Mouse (Mus musculus): ENCODE measurements around the gene Spsb1. TPM values are rescaled to one million over a fixed set of nuclear protein-coding genes. Genes with fewer than 3 reads are reported as not detected.

The Spsb1 gene
- total and polyA plus RNA-seq, 3 experiments: 0.04 to 0.19 (median 0.07) TPM

DNA sequence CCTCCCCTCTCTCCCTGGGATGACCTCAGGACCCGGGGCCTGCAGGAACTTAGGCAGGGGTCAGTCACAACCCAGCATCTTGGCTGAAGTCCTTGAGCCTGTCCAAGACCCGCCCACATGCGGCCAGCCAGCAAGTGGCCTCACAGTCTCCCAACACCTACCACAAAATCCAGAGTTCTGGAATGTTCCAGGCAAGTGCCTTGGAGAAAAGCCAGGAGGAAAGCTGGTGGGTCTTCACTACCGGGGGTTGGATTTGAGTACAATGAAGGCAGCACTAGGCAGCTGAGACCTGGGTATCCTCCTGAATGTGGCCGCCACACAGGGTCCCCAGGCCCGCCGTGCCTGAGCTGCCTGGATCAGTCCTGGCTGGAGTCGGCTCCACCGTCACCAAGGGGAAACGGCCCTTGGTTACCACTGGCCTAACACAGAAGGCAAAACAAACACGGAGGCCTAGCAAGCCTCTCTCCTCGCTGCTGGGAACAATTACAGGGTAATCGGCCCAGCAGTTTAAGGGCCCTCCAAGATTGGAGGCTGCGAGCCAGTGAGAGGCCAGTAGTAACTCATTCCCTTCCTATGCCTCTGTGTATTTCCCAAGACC is 32.6 kb downstream of the Spsb1 start:
- Histone ChIP-seq H3K79me2 (replicated peaks; ENCODE audit: control insufficient read depth, extremely low read depth, insufficient read depth, poor library complexity, severe bottlenecking) (no peaks in the 10 kb centered on the region), H3K27me3 (replicated peaks) (peaks cover 23% of the 10 kb centered on the region), H3K9ac (ENCODE audit: insufficient read depth, low read depth) (no peak overlapping the region), H3K36me3 (replicated peaks in 1 of 2; ENCODE audit: control insufficient read depth in 1 of 2, insufficient read depth in 1 of 2, low read length in 1 of 2) (no peaks in the 10 kb centered on the region), H3K27ac (ENCODE audit: insufficient read depth, low read depth) (no peak overlapping the region), H3K4me2 (ENCODE audit: insufficient read depth, low read depth, poor library complexity, severe bottlenecking) (no peak overlapping the region), H3K4me1 (ENCODE audit: control insufficient read depth in 1 of 2, insufficient read depth in 2 of 2) (peaks cover 0 to 10% of the 10 kb centered on the region in 2 experiments; a peak in 2 of 4 replicates), H3K9me3 (replicated peaks; ENCODE audit: low read length) (peaks cover 5% of the 10 kb centered on the region), H3K4me3 (replicated peaks in 1 of 3; ENCODE audit: low read depth in 2 of 3, low read length in 2 of 3, poor library complexity in 1 of 3) (no peak overlapping the region)
- TF ChIP-seq RCOR1 (conservative IDR thresholded peaks at IDR 0.05; ENCODE audit: low read depth, low read length) (no peak), BHLHE40 (IDR thresholded peaks at IDR 0.05; ENCODE audit: low read depth, low read length) (no peak), HCFC1 (IDR thresholded peaks at IDR 0.05; ENCODE audit: low read depth, low read length) (no peak), POLR2AphosphoS2 (IDR thresholded peaks at IDR 0.05; ENCODE audit: low read depth, low read length) (no peak), KAT2A (IDR thresholded peaks at IDR 0.05; ENCODE audit: insufficient replicate concordance, low read length) (no peak), CHD2 (IDR thresholded peaks at IDR 0.05; ENCODE audit: low read length) (no peak), USF1 (IDR thresholded peaks at IDR 0.05; ENCODE audit: low read depth, low read length) (no peak), CTCF (conservative IDR thresholded peaks at IDR 0.05 in 1 of 2, IDR thresholded peaks at IDR 0.05 in 1 of 2; ENCODE audit: low read depth in 2 of 2, low read length in 2 of 2) (no peak), SIN3A (IDR thresholded peaks at IDR 0.05; ENCODE audit: low read length) (no peak)
- DNase-seq (ENCODE audit: extremely low read depth): no peak
- in situ Hi-C loops (cut with MboI; ENCODE audit: low pct_ligation_motif_present, low pct_unique_long_range_greater_than_20kb, low sequenced_read_pairs): no loop called here
- dilution Hi-C loops (cut with MboI; ENCODE audit: extremely low pct_ligation_motif_present, extremely low pct_unique_long_range_greater_than_20kb, low sequenced_read_pairs): no loop called here

DNA sequence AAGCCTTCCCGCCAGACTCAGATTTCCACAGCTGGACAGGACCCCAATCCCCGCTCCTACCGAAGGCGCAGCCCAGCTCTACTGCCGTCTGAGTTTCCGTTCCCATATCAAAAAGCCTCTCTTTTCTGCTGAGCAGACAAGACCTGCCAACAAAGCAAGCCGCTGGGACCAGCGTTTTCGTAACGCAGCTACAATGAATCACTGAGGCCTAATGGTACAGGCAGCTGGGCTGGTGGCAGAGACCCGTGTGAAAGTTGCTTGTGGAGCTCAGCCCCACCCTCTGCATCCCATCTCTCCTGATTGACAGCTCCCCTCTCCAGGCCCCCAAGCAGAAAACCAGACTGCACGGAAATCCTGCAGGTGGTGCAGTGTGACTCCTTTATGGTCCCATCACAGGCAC is 34.0 kb downstream of the Spsb1 start:
- TF ChIP-seq POLR2A (IDR thresholded peaks at IDR 0.05; ENCODE audit: low read depth, low read length) (no peak), NRF1 (IDR thresholded peaks at IDR 0.05; ENCODE audit: low read depth, low read length) (no peak), ZC3H11A (IDR thresholded peaks at IDR 0.05; ENCODE audit: low read depth, low read length) (no peak), USF2 (conservative IDR thresholded peaks at IDR 0.05; ENCODE audit: low read depth, low read length) (no peak), JUND (conservative IDR thresholded peaks at IDR 0.05; ENCODE audit: low read depth, low read length) (no peak), SMC3 (IDR thresholded peaks at IDR 0.05; ENCODE audit: low read depth, low read length) (no peak), MAX (IDR thresholded peaks at IDR 0.05; ENCODE audit: low read length) (no peak), EP300 (IDR thresholded peaks at IDR 0.05; ENCODE audit: low read length) (no peak), ETS1 (conservative IDR thresholded peaks at IDR 0.05; ENCODE audit: low read depth, low read length) (no peak), IRF4 (IDR thresholded peaks at IDR 0.05; ENCODE audit: low read depth, low read length) (no peak)
- H3K27me3 ChIP-seq (replicated peaks): peaks cover 16% of the 10 kb centered on the region
- no peak overlapping the region for H3K9ac ChIP-seq (ENCODE audit: insufficient read depth, low read depth)
- H3K36me3 ChIP-seq (replicated peaks in 1 of 2; ENCODE audit: control insufficient read depth in 1 of 2, insufficient read depth in 1 of 2, low read length in 1 of 2): no peaks in the 10 kb centered on the region
- peaks cover 5% of the 10 kb centered on the region for H3K9me3 ChIP-seq (replicated peaks; ENCODE audit: low read length)
- dilution Hi-C loops (cut with MboI; ENCODE audit: extremely low pct_ligation_motif_present, extremely low pct_unique_long_range_greater_than_20kb, low sequenced_read_pairs) (no loop called here), in situ Hi-C loops (cut with MboI; ENCODE audit: low pct_ligation_motif_present, low pct_unique_long_range_greater_than_20kb, low sequenced_read_pairs) (no loop called here)
- H3K4me1 ChIP-seq (ENCODE audit: control insufficient read depth in 1 of 2, insufficient read depth in 2 of 2): peaks cover 0 to 19% of the 10 kb centered on the region in 2 experiments; a peak in 2 of 4 replicates
- no peak overlapping the region for H3K4me3 ChIP-seq (replicated peaks in 1 of 3; ENCODE audit: low read depth in 2 of 3, low read length in 2 of 3, poor library complexity in 1 of 3)
- no peak overlapping the region for H3K4me2 ChIP-seq (ENCODE audit: insufficient read depth, low read depth, poor library complexity, severe bottlenecking)
- H3K27ac ChIP-seq (ENCODE audit: insufficient read depth, low read depth): no peak overlapping the region
- no peak for DNase-seq (ENCODE audit: extremely low read depth)
- no peaks in the 10 kb centered on the region for H3K79me2 ChIP-seq (replicated peaks; ENCODE audit: control insufficient read depth, extremely low read depth, insufficient read depth, poor library complexity, severe bottlenecking)
